Mouse (Mus musculus): ENCODE results near the gene Scml2. TPM values are rescaled to one million over a fixed set of nuclear protein-coding genes. Genes with fewer than 3 reads are reported as not detected.
"Not testable (repeated sequence)": the region's sequence is repeated elsewhere in the genome, so short reads cannot be mapped to it uniquely, and the experiment has no call there.

Scml2 gene
- under 1 TPM; 0.24 to 0.26 TPM for total RNA-seq (2021)
- long read RNA-seq, experiment 1: 0 reads
- long read RNA-seq, experiment 2: 0 reads

GRCm38 (mm10) chrX:161116893-161117292 lies at the start of gene Scml2:
Gene Scml2, plus strand, starts transcription at chrX:161117193.
- not testable (repeated sequence) for DNase-seq

- DNase-seq: not testable (repeated sequence)
Observed at GRCm38 (mm10) chrX:161075576-161075975, 41.4 kb upstream of the Scml2 start.

- peak; percentile 31 for DNase-seq
Observed at GRCm38 (mm10) chrX:161162314-161163068, 45.5 kb downstream of the Scml2 start.

GRCm38 (mm10) chrX:161163069-161163416 lies 46.0 kb downstream of the Scml2 start:
- no peak for DNase-seq

GRCm38 (mm10) chrX:161287156-161287555 lies 170.2 kb downstream of the Scml2 start, which contains the start of gene Gm15262:
Gene Gm15262, plus strand, starts transcription at chrX:161287456.
- DNase-seq: not testable (repeated sequence)

Other genes with a start within 250 kb of the Scml2 start
- gene Gja6, start 210.1 kb upstream of the Scml2 start, total RNA-seq (2021): not detected
- gene Cdkl5, start 122.5 kb upstream of the Scml2 start, total RNA-seq (2021): 1 to 10 TPM in 1 of 2 experiments, under 1 TPM in 1; 0.95 to 1.1 TPM
- not detected for gene Gm15262, start 170.3 kb downstream of the Scml2 start, total RNA-seq (2021)